9 mouse cellular contexts compared by ENCODE assay signal in genomic region chr5:74677399-74678338, GRCm38 (mm10). TPM values are rescaled to one million over a fixed set of nuclear protein-coding genes. Genes with fewer than 3 reads are reported as not detected.
DNase-seq lines count a peak whose midpoint lies in the region; ATAC-seq and TF ChIP-seq lines count a peak whose summit lies in the region.
"Had no signal": no experiment of that assay in that cellular context is flagged by ENCODE, and none has a peak within 500 bp of the region (broad histone marks: within the 10 kb centered on the region; RNA-seq: fewer than 3 reads in every experiment).

No protein-coding gene starts in this region.

- no peaks in the 10 kb centered on the region for H3K27me3 ChIP-seq in hindbrain, embryonic 15.5 days
- no peaks in the 10 kb centered on the region for H3K27me3 ChIP-seq in midbrain, embryonic 14.5 days (ENCODE audit: control insufficient read depth, insufficient read depth, low read length)

- TF ChIP-seq CTCF in gastrocnemius, adult 2 months (IDR thresholded peaks at IDR 0.05): no peak

- intact Hi-C loops in gastrocnemius, adult 2 months (cut with DNase I): no loop called here

- H3K36me3 ChIP-seq in hindbrain, embryonic 15.5 days: no peaks in the 10 kb centered on the region
- no peaks in the 10 kb centered on the region for H3K36me3 ChIP-seq in midbrain, embryonic 14.5 days (ENCODE audit: control insufficient read depth, insufficient read depth, low read length)

- peak overlapping the region; percentile 53 for H3K4me3 ChIP-seq in gastrocnemius, adult 2 months
- peak overlapping the region; percentile 35 for H3K4me3 ChIP-seq in hindbrain, embryonic 15.5 days
- H3K4me3 ChIP-seq in midbrain, embryonic 14.5 days (replicated peaks; ENCODE audit: low read depth, low read length): peak overlapping the region; percentile 34
- H3K4me3 ChIP-seq: megakaryocyte, embryonic 14.5 days had no signal

- peak overlapping the region; percentile 32 for H3K9ac ChIP-seq in hindbrain, embryonic 15.5 days
- peak overlapping the region; percentile 63 for H3K9ac ChIP-seq in midbrain, embryonic 14.5 days (replicated peaks; ENCODE audit: low read length)

- H3K4me1 ChIP-seq in hindbrain, embryonic 15.5 days (replicated peaks): peaks cover 19% of the 10 kb centered on the region
- peaks cover 21% of the 10 kb centered on the region for H3K4me1 ChIP-seq in midbrain, embryonic 14.5 days (ENCODE audit: control insufficient read depth, insufficient read depth, low read length)

- 39% methylated on average over 19 of the region's 19 CpGs for WGBS in hindbrain, embryonic 15.5 days
- WGBS in midbrain, embryonic 14.5 days: 23% methylated on average over 19 of the region's 19 CpGs

- ATAC-seq in hindbrain, embryonic 15.5 days (ENCODE audit: low FRiP score, low read depth): peak; percentile 98
- peak; percentile 95 for ATAC-seq in midbrain, embryonic 14.5 days (ENCODE audit: low FRiP score, low TSS enrichment)
- ATAC-seq in erythroid progenitor cell, adult 5-6 weeks (replicated peaks; ENCODE audit: low FRiP score, poor library complexity, severe bottlenecking): no peak

- peak; percentile 28 for DNase-seq in gastrocnemius, adult 2 months
- DNase-seq in gastrocnemius, adult 18-20 months (ENCODE audit: low spot score): no peak
- peak; percentile 87 for DNase-seq in cerebellum, postnatal 14 days
- DNase-seq in midbrain, embryonic 14.5 days: peak; percentile 86
- DNase-seq in urinary bladder, adult 18-20 months (ENCODE audit: low spot score in 2 of 2): no peak
- DNase-seq in liver: no peak

- H3K9me3 ChIP-seq in hindbrain, embryonic 15.5 days: no peaks in the 10 kb centered on the region
- no peaks in the 10 kb centered on the region for H3K9me3 ChIP-seq in midbrain, embryonic 14.5 days (ENCODE audit: control insufficient read depth, low read length)
- H3K9me3 ChIP-seq: megakaryocyte, embryonic 14.5 days had no signal

- H3K4me2 ChIP-seq in hindbrain, embryonic 15.5 days: peak overlapping the region; percentile 47
- peak overlapping the region; percentile 47 for H3K4me2 ChIP-seq in midbrain, embryonic 14.5 days (ENCODE audit: low read length)

- peak overlapping the region; percentile 77 for H3K27ac ChIP-seq in gastrocnemius, adult 2 months
- peak overlapping the region; percentile 84 for H3K27ac ChIP-seq in hindbrain, embryonic 15.5 days (replicated peaks)
- H3K27ac ChIP-seq in midbrain, embryonic 14.5 days (replicated peaks; ENCODE audit: low read depth, low read length): peak overlapping the region; percentile 85

RNA-seq across cellular contexts. Expression of gene Lnx1, which starts 25.0 kb away (rescaled TPM):
- total RNA-seq in gastrocnemius, adult 2 months (2021): 1 to 10 TPM; 3.4 to 4.9 TPM
- total RNA-seq in gastrocnemius, adult 18-20 months (2021): 1 to 10 TPM; 2.7 to 4.4 TPM
- polyA plus RNA-seq in hindbrain, embryonic 15.5 days (2015; fragmentation: Nextera tagmentation; extraction: Ambion mirVana): 10.9 and 11.7 TPM in 2 replicates
- polyA plus RNA-seq in midbrain, embryonic 14.5 days (2014; fragmentation: Nextera tagmentation; extraction: Ambion mirVana): 10.9 and 11.5 TPM in 2 replicates
- not detected in 2 replicates for total RNA-seq in erythroid progenitor cell, adult 5-6 weeks (2015; ENCODE audit: low replicate concordance)
- total RNA-seq in erythroid progenitor cell, adult 5-6 weeks (2017; ENCODE audit: low replicate concordance): 0.13 TPM in 1 of 2 replicates, not detected in the other

Comparison
In these comparisons a context has a peak if more than half of its experiments do, and no peak if none do; other contexts are left out.
1. DNase-seq: peak in gastrocnemius, adult 2 months (single experiment), cerebellum, postnatal 14 days (2 of 2) and midbrain, embryonic 14.5 days (single experiment); none in gastrocnemius, adult 18-20 months (single experiment), urinary bladder, adult 18-20 months (0 of 2) and liver (single experiment).
2. Peak in every context shown above with its lines, with median percentiles within 50 percentile points of each other: H3K27ac ChIP-seq and H3K4me3 ChIP-seq.